Mouse (Mus musculus): ENCODE results near the gene Tlcd1.

DNA sequence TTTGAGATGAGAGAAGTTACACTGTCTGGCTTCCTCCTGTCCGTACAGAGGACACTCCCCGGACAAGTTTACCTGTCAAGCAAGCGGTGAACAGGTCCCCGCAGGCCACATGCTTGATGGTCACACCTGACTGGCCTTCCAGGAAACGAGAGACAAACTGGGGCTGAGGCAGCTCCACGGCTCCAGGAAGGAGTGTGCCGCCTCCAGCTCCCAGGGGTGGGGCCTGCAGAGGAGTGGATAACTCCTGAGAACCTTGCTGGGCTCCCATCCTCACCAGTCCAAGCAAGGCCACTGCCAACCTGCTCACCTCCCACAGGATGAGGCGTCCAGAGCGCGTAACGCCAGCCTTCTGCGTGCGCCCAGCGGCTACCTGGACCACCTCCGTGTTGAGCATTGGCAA lies 6.2 kb upstream of the Tlcd1 start:
- TF ChIP-seq POLR2A (IDR thresholded peaks at IDR 0.05; ENCODE audit: borderline replicate concordance, low read depth, low read length) (no peak), CTCF (IDR thresholded peaks at IDR 0.05; ENCODE audit: low read depth, low read length) (no peak)
